Mouse (Mus musculus) CH12.LX (cell line): Measurements from ENCODE around the gene Eya2. TPM values are rescaled to one million over a fixed set of nuclear protein-coding genes. Genes with fewer than 3 reads are reported as not detected.

Source experiments
- DNase-seq: peaks from one replicate; pipeline ENCODE4 v3.0.0-alpha.2; 2013; ENCODE audit errors: extremely low read depth
- H3K27ac ChIP-seq: 2 replicates; pipeline ENCODE4 v1.5.1; 2012; ENCODE audit warnings: low read depth, mild to moderate bottlenecking, control low read depth, moderate library complexity; ENCODE audit not compliant: insufficient read depth
- H3K27me3 ChIP-seq: replicated peaks from 2 replicates; pipeline ENCODE3; 2012; ENCODE audit warnings: inconsistent platforms
- H3K36me3 ChIP-seq, 2 experiments: replicated peaks in 1 of 2; 2 replicates each; pipeline versions ENCODE3 to v1.6.1; 2012; ENCODE audit warnings: inconsistent platforms in 1 of 2, low read length in 1 of 2, mild to moderate bottlenecking in 1 of 2, mixed read lengths in 1 of 2, moderate library complexity in 1 of 2; ENCODE audit not compliant: control insufficient read depth in 1 of 2, insufficient read depth in 1 of 2
- H3K4me1 ChIP-seq, 2 experiments: 2 replicates each; pipeline ENCODE4 v1.6.1; 2012; ENCODE audit warnings: inconsistent platforms in 1 of 2, moderate library complexity in 1 of 2; ENCODE audit not compliant: insufficient read depth in 2 of 2, control insufficient read depth in 1 of 2
- H3K4me2 ChIP-seq: 2 replicates; pipeline ENCODE4 v1.6.1; 2012; ENCODE audit warnings: low read depth, mild to moderate bottlenecking, control low read depth; ENCODE audit not compliant: poor library complexity, insufficient read depth, severe bottlenecking
- H3K4me3 ChIP-seq, 3 experiments: fragments of 150-350 bp in 1 of 3; sonication (generic) in 1 of 3; replicated peaks in 1 of 3; 2 replicates each; pipeline versions ENCODE3 to v1.5.1; 2011 to 2012; ENCODE audit warnings: low read depth in 2 of 3, low read length in 2 of 3, mild to moderate bottlenecking in 2 of 3, moderate library complexity in 2 of 3, control low read depth in 1 of 3, improper control_type of control experiment in 1 of 3, inconsistent platforms in 1 of 3, mixed read lengths in 1 of 3; ENCODE audit not compliant: poor library complexity in 1 of 3
- H3K79me2 ChIP-seq: replicated peaks from 2 replicates; pipeline ENCODE4 v1.6.1; 2012; ENCODE audit warnings: mild to moderate bottlenecking, moderate library complexity; ENCODE audit not compliant: control insufficient read depth, poor library complexity, insufficient read depth, severe bottlenecking; ENCODE audit errors: extremely low read depth
- H3K9ac ChIP-seq: 2 replicates; pipeline ENCODE4 v1.6.1; 2012; ENCODE audit warnings: low read depth, mild to moderate bottlenecking, control low read depth, moderate library complexity; ENCODE audit not compliant: insufficient read depth
- H3K9me3 ChIP-seq: replicated peaks from 2 replicates; pipeline ENCODE3; 2012; ENCODE audit warnings: low read length, inconsistent platforms, mixed read lengths
- BHLHE40 ChIP-seq: IDR thresholded peaks from 2 replicates; pipeline ENCODE4 v1.6.1; 2011; ENCODE audit warnings: mild to moderate bottlenecking, low read depth, low read length, improper control_type of control experiment
- CHD1 ChIP-seq: IDR thresholded peaks from 2 replicates; pipeline ENCODE4 v1.6.1; 2012; ENCODE audit warnings: low read depth, low read length, improper control_type of control experiment, inconsistent platforms
- CTCF ChIP-seq, 2 experiments: IDR thresholded peaks in 1 of 2; conservative IDR thresholded peaks in 1 of 2; 2 replicates each; pipeline ENCODE4 v1.5.1; 2011 to 2012; ENCODE audit warnings: low read depth in 2 of 2, low read length in 2 of 2, improper control_type of control experiment in 1 of 2, inconsistent platforms in 1 of 2, mild to moderate bottlenecking in 1 of 2, moderate library complexity in 1 of 2
- E2F4 ChIP-seq: IDR thresholded peaks from 2 replicates; pipeline ENCODE4 v1.6.1; 2011; ENCODE audit warnings: low read depth, low read length, improper control_type of control experiment; ENCODE audit not compliant: insufficient replicate concordance
- ELF1 ChIP-seq: IDR thresholded peaks from 2 replicates; pipeline ENCODE4 v1.6.1; 2014; ENCODE audit warnings: low read depth, mild to moderate bottlenecking, inconsistent platforms, low read length, improper control_type of control experiment
- EP300 ChIP-seq: IDR thresholded peaks from 2 replicates; pipeline ENCODE4 v1.6.1; 2011; ENCODE audit warnings: low read length, improper control_type of control experiment
- ETS1 ChIP-seq: conservative IDR thresholded peaks from 2 replicates; pipeline ENCODE4 v1.6.1; 2012; ENCODE audit warnings: low read depth, mild to moderate bottlenecking, inconsistent platforms, low read length, improper control_type of control experiment, moderate library complexity
- HCFC1 ChIP-seq: IDR thresholded peaks from 2 replicates; pipeline ENCODE4 v1.6.1; 2012; ENCODE audit warnings: low read depth, mild to moderate bottlenecking, inconsistent platforms, low read length, improper control_type of control experiment
- IRF4 ChIP-seq: IDR thresholded peaks from 2 replicates; pipeline ENCODE4 v1.6.1; 2014; ENCODE audit warnings: low read depth, mild to moderate bottlenecking, inconsistent platforms, low read length, improper control_type of control experiment
- JUN ChIP-seq: IDR thresholded peaks from 2 replicates; pipeline ENCODE4 v1.6.1; 2011; ENCODE audit warnings: low read depth, mild to moderate bottlenecking, low read length, improper control_type of control experiment, moderate library complexity; ENCODE audit not compliant: insufficient read depth
- JUND ChIP-seq: conservative IDR thresholded peaks from 2 replicates; pipeline ENCODE4 v1.6.1; 2011; ENCODE audit warnings: low read depth, low read length, improper control_type of control experiment
- KAT2A ChIP-seq: IDR thresholded peaks from 2 replicates; pipeline ENCODE4 v1.6.1; 2012; ENCODE audit warnings: low read length, improper control_type of control experiment, inconsistent platforms; ENCODE audit not compliant: insufficient replicate concordance
- MAFK ChIP-seq: IDR thresholded peaks from 2 replicates; pipeline ENCODE4 v1.6.1; 2011; ENCODE audit warnings: low read length, improper control_type of control experiment; ENCODE audit not compliant: insufficient replicate concordance
- MAX ChIP-seq: IDR thresholded peaks from 2 replicates; pipeline ENCODE4 v1.6.1; 2011; ENCODE audit warnings: low read length, improper control_type of control experiment
- MAZ ChIP-seq: IDR thresholded peaks from 2 replicates; pipeline ENCODE4 v1.6.1; 2012; ENCODE audit warnings: low read depth, mild to moderate bottlenecking, inconsistent platforms, low read length, improper control_type of control experiment, moderate library complexity
- MEF2A ChIP-seq: IDR thresholded peaks from 2 replicates; pipeline ENCODE4 v1.6.1; 2014; ENCODE audit warnings: low read depth, mild to moderate bottlenecking, inconsistent platforms, low read length, improper control_type of control experiment, borderline replicate concordance
- MXI1 ChIP-seq: IDR thresholded peaks from 2 replicates; pipeline ENCODE4 v1.6.1; 2011; ENCODE audit warnings: mild to moderate bottlenecking, low read depth, low read length, improper control_type of control experiment
- MYC ChIP-seq: IDR thresholded peaks from 2 replicates; pipeline ENCODE4 v1.6.1; 2011; ENCODE audit warnings: low read depth, mild to moderate bottlenecking, improper control_type of control experiment, low read length
- NELFE ChIP-seq: IDR thresholded peaks from 2 replicates; pipeline ENCODE4 v1.6.1; 2011; ENCODE audit warnings: low read depth, low read length, improper control_type of control experiment
- NRF1 ChIP-seq: IDR thresholded peaks from 2 replicates; pipeline ENCODE4 v1.6.1; 2014; ENCODE audit warnings: low read depth, mild to moderate bottlenecking, inconsistent platforms, low read length, improper control_type of control experiment, moderate library complexity
- PAX5 ChIP-seq: IDR thresholded peaks from 2 replicates; pipeline ENCODE4 v1.6.1; 2012; ENCODE audit warnings: low read length, inconsistent platforms, mixed read lengths
- POLR2A ChIP-seq: IDR thresholded peaks from 2 replicates; pipeline ENCODE4 v1.6.1; 2011; ENCODE audit warnings: low read depth, mild to moderate bottlenecking, improper control_type of control experiment, low read length
- POLR2AphosphoS2 ChIP-seq: IDR thresholded peaks from 2 replicates; pipeline ENCODE4 v1.6.1; 2011; ENCODE audit warnings: low read depth, low read length, improper control_type of control experiment
- RAD21 ChIP-seq: IDR thresholded peaks from 2 replicates; pipeline ENCODE4 v1.6.1; 2011; ENCODE audit warnings: low read depth, mild to moderate bottlenecking, low read length, improper control_type of control experiment, moderate library complexity
- RCOR1 ChIP-seq: conservative IDR thresholded peaks from 2 replicates; pipeline ENCODE4 v1.6.1; 2012; ENCODE audit warnings: low read depth, mild to moderate bottlenecking, inconsistent platforms, low read length, improper control_type of control experiment
- SMC3 ChIP-seq: IDR thresholded peaks from 2 replicates; pipeline ENCODE4 v1.6.1; 2011; ENCODE audit warnings: low read depth, low read length, improper control_type of control experiment
- TBP ChIP-seq: conservative IDR thresholded peaks from 2 replicates; pipeline ENCODE4 v1.6.1; 2011; ENCODE audit warnings: low read depth, low read length, improper control_type of control experiment
- TCF12 ChIP-seq: IDR thresholded peaks from 2 replicates; pipeline ENCODE4 v1.6.1; 2014; ENCODE audit warnings: low read depth, mild to moderate bottlenecking, inconsistent platforms, low read length, improper control_type of control experiment
- UBTF ChIP-seq: IDR thresholded peaks from 2 replicates; pipeline ENCODE4 v1.6.1; 2012; ENCODE audit warnings: low read depth, mild to moderate bottlenecking, inconsistent platforms, low read length, improper control_type of control experiment, moderate library complexity
- USF2 ChIP-seq: conservative IDR thresholded peaks from 2 replicates; pipeline ENCODE4 v1.6.1; 2011; ENCODE audit warnings: low read depth, low read length, improper control_type of control experiment
- ZC3H11A ChIP-seq: IDR thresholded peaks from 2 replicates; pipeline ENCODE4 v1.6.1; 2012; ENCODE audit warnings: low read depth, mild to moderate bottlenecking, inconsistent platforms, low read length, improper control_type of control experiment
- ZKSCAN1 ChIP-seq: IDR thresholded peaks from 2 replicates; pipeline ENCODE4 v1.6.1; 2012; ENCODE audit warnings: low read depth, inconsistent platforms, low read length, improper control_type of control experiment, borderline replicate concordance
- ZMIZ1 ChIP-seq: IDR thresholded peaks from 2 replicates; pipeline ENCODE4 v1.6.1; 2012; ENCODE audit warnings: low read depth, mild to moderate bottlenecking, inconsistent platforms, low read length, improper control_type of control experiment
- ZNF384 ChIP-seq: IDR thresholded peaks from 2 replicates; pipeline ENCODE4 v1.6.1; 2012; ENCODE audit warnings: low read depth, low read length, improper control_type of control experiment, inconsistent platforms
- dilution Hi-C: fragments of 300-500 bp; cut with MboI; formaldehyde crosslinking; loops from 2 replicates; pipeline ENCODE4 v1.14.3; 2020; ENCODE audit warnings: low sequenced_read_pairs; ENCODE audit not compliant: extremely low pct_unique_long_range_greater_than_20kb, extremely low pct_ligation_motif_present
- in situ Hi-C: fragments of 300-500 bp; cut with MboI; formaldehyde crosslinking; loops from 3 replicates; pipeline ENCODE4 v1.14.3; 2019; ENCODE audit warnings: low sequenced_read_pairs, low pct_ligation_motif_present, low pct_unique_long_range_greater_than_20kb, mixed read lengths
- polyA plus RNA-seq: library from polyadenylated mRNA; unstranded; fragments of >175 nt; gene quantifications from 2 replicates; pipeline ENCODE4 v1.2.1, GENCODE M21; 2012; ENCODE audit warnings: low read depth; ENCODE audit not compliant: insufficient read length
- total RNA-seq, 2 experiments: library from RNA; depleted of rRNA; stranded (reverse); fragments of 300-350 nt in 1 of 2; fragments of >200 nt in 1 of 2; gene quantifications; 2 replicates each; pipeline ENCODE4 v1.2.3; 2012 to 2014

Eya2 gene
- total and polyA plus RNA-seq, 3 experiments: not detected

DNA sequence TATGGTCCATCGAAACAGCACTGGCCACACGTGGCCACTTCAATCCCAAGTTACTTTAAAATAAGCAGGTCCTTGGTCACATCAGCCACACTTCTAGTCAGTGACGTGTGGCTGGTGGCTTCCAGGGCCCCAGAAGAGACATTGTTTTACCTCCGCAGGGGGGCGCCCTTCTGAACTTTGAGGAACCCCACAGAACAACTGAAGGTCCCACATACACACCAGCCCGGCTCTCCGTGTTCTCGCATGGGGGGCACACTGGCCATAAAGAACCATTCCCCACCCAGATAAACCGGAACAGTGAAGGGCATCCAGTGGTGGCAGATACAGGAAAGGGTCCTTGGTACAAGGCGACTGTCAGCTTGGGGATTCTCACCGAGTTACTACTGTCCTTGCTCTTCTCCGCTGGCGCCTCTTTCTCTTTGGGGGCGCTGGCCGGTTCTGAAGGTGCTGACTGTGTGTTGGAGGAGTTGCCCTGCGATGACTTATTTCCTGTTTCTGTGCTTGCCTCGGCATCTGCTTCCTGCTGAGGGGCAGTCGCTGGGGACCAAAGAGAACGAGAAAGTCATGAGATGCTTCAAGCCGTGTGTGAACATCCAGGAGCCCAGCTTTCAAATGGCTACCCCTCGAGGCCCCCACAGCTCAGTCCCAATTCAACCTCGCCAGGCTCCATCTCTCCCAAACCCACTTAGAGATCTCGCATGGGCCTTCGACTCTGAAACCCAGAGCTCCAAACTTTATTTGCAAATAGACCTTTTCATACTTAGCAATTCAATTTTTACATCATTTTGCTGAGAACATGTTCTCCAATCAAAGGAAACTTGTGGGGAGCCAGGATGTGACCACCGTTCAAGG is 197.8 kb downstream of the Eya2 start (continued):
- peak; percentile 53 for TF ChIP-seq HCFC1
- peak; percentile 68 for TF ChIP-seq ZKSCAN1
- TF ChIP-seq UBTF: no peak
- peak; percentile 56; the same call in 1 of the 2 replicates for TF ChIP-seq MXI1

DNA sequence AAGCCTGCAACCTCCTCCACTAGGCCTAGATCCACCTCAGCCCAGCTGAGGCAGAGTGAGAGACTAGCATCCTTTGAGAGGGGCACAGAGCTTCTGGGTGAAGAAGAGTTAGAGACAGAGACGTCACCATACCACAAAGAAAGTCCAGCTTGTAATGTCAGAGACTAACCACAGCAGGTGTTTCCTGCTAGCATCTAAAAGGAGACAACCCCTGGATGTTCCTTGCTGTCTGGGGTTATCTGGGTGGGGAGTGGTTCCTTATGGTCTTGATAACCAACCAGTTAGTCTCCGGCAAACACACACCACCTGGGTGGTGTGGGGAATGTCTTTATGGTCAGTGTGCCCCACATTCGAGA is 198.4 kb downstream of the Eya2 start:
- no peaks in the 10 kb centered on the region for H3K27me3 ChIP-seq
- peak overlapping the region; percentile 71 for H3K9ac ChIP-seq
- H3K36me3 ChIP-seq: peaks cover 69 to 81% of the 10 kb centered on the region in 2 experiments
- peak overlapping the region in 1 of 3 experiments; percentile 56 for H3K4me3 ChIP-seq
- peak overlapping the region; percentile 85 for H3K27ac ChIP-seq
- peak; percentile 88 for DNase-seq
- peaks cover 20% of the 10 kb centered on the region for H3K79me2 ChIP-seq
- H3K4me2 ChIP-seq: peak overlapping the region; percentile 90
- peaks cover 36 to 73% of the 10 kb centered on the region in 2 experiments for H3K4me1 ChIP-seq
- in situ Hi-C loops: loop anchor here (25.0 kb wide), 1 partner anchor 244 kb away; no protein-coding TSS in a partner anchor
- dilution Hi-C loops: no loop called here
- no peaks in the 10 kb centered on the region for H3K9me3 ChIP-seq
- TF ChIP-seq MAFK (peak; percentile 66; the same call in 1 of the 2 replicates), NRF1 (0 out of 2 replicates have a peak, but pooled peaks have one; percentile 20), UBTF (no peak), CTCF (conservative IDR thresholded peaks at IDR 0.05 in 1 of 2, IDR thresholded peaks at IDR 0.05 in 1 of 2; ENCODE audit: low read depth in 2 of 2, low read length in 2 of 2) (no peak), JUND (no peak; the same call in 1 of the 2 replicates), KAT2A (no peak), MYC (0 out of 2 replicates have a peak, but pooled peaks have one; percentile 31), PAX5 (no peak), TCF12 (peak; percentile 98), E2F4 (no peak), BHLHE40 (peak; percentile 70), USF2 (no peak), JUN (peak; percentile 40; the same call in 1 of the 2 replicates), ZMIZ1 (peak; percentile 65), SMC3 (no peak), RCOR1 (peak; percentile 88; the same call in 1 of the 2 replicates), RAD21 (no peak), EP300 (peak; percentile 95), POLR2A (peak; percentile 48; the same call in 1 of the 2 replicates), POLR2AphosphoS2 (peak; percentile 69; the same call in 1 of the 2 replicates), ETS1 (peak; percentile 93), MAZ (peak; percentile 72), MXI1 (0 out of 2 replicates have a peak, but pooled peaks have one; percentile 10), CHD1 (peak; percentile 37; the same call in 1 of the 2 replicates), TBP (peak; percentile 59; the same call in 1 of the 2 replicates), IRF4 (peak; percentile 78; the same call in 1 of the 2 replicates), HCFC1 (no peak), ZNF384 (no peak), ELF1 (no peak), MEF2A (peak; percentile 93), ZKSCAN1 (no peak), ZC3H11A (no peak), NELFE (peak; percentile 47; the same call in 1 of the 2 replicates), MAX (no peak)
